ENCODE assay signal across 10 mouse cellular contexts in the genomic region with DNA sequence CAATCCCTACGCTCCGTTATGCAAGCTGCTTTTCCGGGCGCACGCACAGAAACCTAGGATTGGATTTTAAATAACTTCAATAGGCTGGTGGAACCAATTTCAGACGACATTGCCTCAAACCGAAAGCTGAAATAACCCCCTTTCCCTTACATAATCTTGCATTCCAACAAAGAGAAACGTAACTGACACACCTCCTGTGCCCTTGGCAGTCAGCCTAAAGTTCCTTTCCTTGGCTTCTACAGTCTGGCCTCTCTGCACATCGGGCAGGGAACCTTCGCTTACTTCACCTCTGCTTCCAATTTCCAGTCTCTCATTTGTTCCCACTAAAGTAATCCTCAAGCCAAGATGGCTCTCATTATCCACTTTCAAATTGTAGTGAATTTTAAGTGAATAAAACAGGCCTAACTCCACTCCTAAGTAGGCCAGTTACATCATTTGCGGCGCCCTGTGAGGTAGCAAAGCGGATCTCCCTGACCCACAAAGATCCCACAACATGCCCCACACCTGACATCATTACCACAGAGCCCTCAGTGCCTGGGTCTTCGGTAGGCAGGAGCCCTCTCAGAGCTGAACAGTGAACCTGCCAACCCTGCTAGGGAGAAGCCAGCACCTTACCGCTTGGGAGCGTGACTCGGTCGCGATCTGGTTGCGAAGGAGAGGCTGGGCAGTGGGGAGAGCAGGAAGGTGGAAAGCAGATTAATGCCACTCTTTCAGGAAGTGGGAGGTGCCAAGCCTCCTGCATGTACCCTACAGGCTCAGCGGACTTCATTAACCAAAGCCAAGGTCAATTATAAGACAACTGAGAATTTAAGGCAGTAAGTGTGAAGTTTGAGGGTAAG.
DNase-seq lines count a peak whose midpoint lies in the region; ATAC-seq and TF ChIP-seq lines count a peak whose summit lies in the region.
"Had no signal": no experiment of that assay in that cellular context is flagged by ENCODE, and none has a peak within 500 bp of the region (broad histone marks: within the 10 kb centered on the region; RNA-seq: fewer than 3 reads in every experiment).

No protein-coding gene starts in this region.

- peak overlapping the region; percentile 27; the same call in 1 of the 2 replicates for H3K4me3 ChIP-seq in E14TG2a.4 (replicated peaks; ENCODE audit: low read length)
- peak overlapping the region; percentile 19 for H3K4me3 ChIP-seq in embryonic facial prominence, embryonic 15.5 days (replicated peaks)
- H3K4me3 ChIP-seq in lung, postnatal 0 days (ENCODE audit: low read depth, low read length) = no peak overlapping the region
- H3K4me3 ChIP-seq: layer of hippocampus, adult 2 months; neural tube, embryonic 13.5 days had no signal

- peaks cover 20% of the 10 kb centered on the region for H3K27me3 ChIP-seq in E14TG2a.4 (ENCODE audit: insufficient read depth, low read length)
- no peaks in the 10 kb centered on the region for H3K27me3 ChIP-seq in embryonic facial prominence, embryonic 15.5 days
- no peaks in the 10 kb centered on the region for H3K27me3 ChIP-seq in lung, postnatal 0 days (replicated peaks; ENCODE audit: insufficient read depth, low read length)
- H3K27me3 ChIP-seq: neural tube, embryonic 13.5 days had no signal

- DNase-seq in gastrocnemius, adult 18-20 months (ENCODE audit: low spot score) = peak; percentile 17
- DNase-seq in gastrocnemius, postnatal 25 days = no peak
- peak; percentile 76 for DNase-seq in lung, postnatal 0 days (ENCODE audit: low spot score)
- DNase-seq in ovary, postnatal 36 days (ENCODE audit: low spot score) = no peak
- no peak for DNase-seq in layer of hippocampus, adult 9-11 months
- no peak for DNase-seq in cerebellum, adult 11-12 months

- H3K36me3 ChIP-seq in E14TG2a.4 (ENCODE audit: insufficient read depth, low read length) = no peaks in the 10 kb centered on the region
- H3K36me3 ChIP-seq in embryonic facial prominence, embryonic 15.5 days = no peaks in the 10 kb centered on the region
- no peaks in the 10 kb centered on the region for H3K36me3 ChIP-seq in lung, postnatal 0 days (ENCODE audit: insufficient read depth, low read length)
- H3K36me3 ChIP-seq: neural tube, embryonic 13.5 days had no signal

- H3K27ac ChIP-seq in embryonic facial prominence, embryonic 15.5 days (replicated peaks) = 0 out of 2 replicates have a peak overlapping the region, but pooled peaks have one; percentile 49
- H3K27ac ChIP-seq in lung, postnatal 0 days (ENCODE audit: low read length) = no peak overlapping the region
- H3K27ac ChIP-seq: layer of hippocampus, adult 2 months; neural tube, embryonic 13.5 days had no signal

- H3K4me1 ChIP-seq in E14TG2a.4 (replicated peaks; ENCODE audit: low read depth, low read length) = peaks cover 13% of the 10 kb centered on the region
- peaks cover 18% of the 10 kb centered on the region for H3K4me1 ChIP-seq in embryonic facial prominence, embryonic 15.5 days
- peaks cover 3% of the 10 kb centered on the region; the same call in 1 of the 2 replicates for H3K4me1 ChIP-seq in lung, postnatal 0 days (ENCODE audit: insufficient read depth, low read depth, low read length)
- H3K4me1 ChIP-seq: neural tube, embryonic 13.5 days had no signal

- WGBS in embryonic facial prominence, embryonic 15.5 days = 46% methylated on average over 21 of the region's 21 CpGs
- WGBS in lung, postnatal 0 days = 77% methylated on average over 21 of the region's 21 CpGs

- no peak for TF ChIP-seq EP300 in lung, postnatal 0 days (IDR thresholded peaks at IDR 0.05)

- no peaks in the 10 kb centered on the region for H3K9me3 ChIP-seq in E14TG2a.4 (ENCODE audit: low read length)
- H3K9me3 ChIP-seq in embryonic facial prominence, embryonic 15.5 days (replicated peaks) = no peaks in the 10 kb centered on the region
- H3K9me3 ChIP-seq in lung, postnatal 0 days (ENCODE audit: low read length) = no peaks in the 10 kb centered on the region
- H3K9me3 ChIP-seq: neural tube, embryonic 13.5 days had no signal

- peak overlapping the region; percentile 37 for H3K4me2 ChIP-seq in embryonic facial prominence, embryonic 15.5 days (replicated peaks)
- H3K4me2 ChIP-seq in lung, postnatal 0 days (replicated peaks; ENCODE audit: low read depth, low read length) = no peak overlapping the region
- H3K4me2 ChIP-seq: neural tube, embryonic 13.5 days had no signal

- H3K9ac ChIP-seq in embryonic facial prominence, embryonic 15.5 days = no peak overlapping the region
- no peak overlapping the region for H3K9ac ChIP-seq in lung, postnatal 0 days (replicated peaks; ENCODE audit: low read depth)
- H3K9ac ChIP-seq: neural tube, embryonic 13.5 days had no signal

- ATAC-seq in embryonic facial prominence, embryonic 15.5 days (ENCODE audit: insufficient number of reproducible peaks, low FRiP score, low TSS enrichment, low read depth) = peak; percentile 36; the same call in 1 of the 2 replicates
- ATAC-seq in lung, postnatal 0 days = peak; percentile 56

- no peak for TF ChIP-seq CTCF in E14TG2a.4 (conservative IDR thresholded peaks at IDR 0.05; ENCODE audit: low read length)
- TF ChIP-seq CTCF in lung, postnatal 0 days (IDR thresholded peaks at IDR 0.05) = no peak

Comparison
In these comparisons a context has a peak if more than half of its experiments do, and no peak if none do; other contexts are left out.
1. DNase-seq: peak in gastrocnemius, adult 18-20 months (single experiment) and lung, postnatal 0 days (single experiment); none in gastrocnemius, postnatal 25 days (single experiment), ovary, postnatal 36 days (single experiment), layer of hippocampus, adult 9-11 months (single experiment) and cerebellum, adult 11-12 months (single experiment).